Mouse (Mus musculus): ENCODE results near the gene 1700069L16Rik. TPM values are rescaled to one million over a fixed set of nuclear protein-coding genes. Genes with fewer than 3 reads are reported as not detected.

The 1700069L16Rik gene
- not detected for total RNA-seq (2021)
- long read RNA-seq, experiment 1, result 0 reads
- long read RNA-seq, experiment 2, result 0 reads

- DNase-seq (ENCODE audit: low spot score), result peak; percentile 82
These were observed at the start of gene 1700069L16Rik for GRCm38 (mm10) chr5:113724446-113724845. Gene 1700069L16Rik (minus strand): TSS chr5:113724772.

- DNase-seq (ENCODE audit: low spot score), result peak; percentile 88
These were observed 49.1 kb upstream of the 1700069L16Rik start for GRCm38 (mm10) chr5:113773664-113774063.

GRCm38 (mm10) chr5:113772905-113773519 is 48.4 kb upstream of the 1700069L16Rik start:
- no peak for DNase-seq (ENCODE audit: low spot score)

GRCm38 (mm10) chr5:113772450-113772895 is 47.9 kb upstream of the 1700069L16Rik start, which contains the start of the genes Sart3 and Iscu:
Gene Sart3 (minus strand): TSS chr5:113772510.
Gene Iscu (plus strand): TSS chr5:113772748.
- peak; percentile 92 for DNase-seq (ENCODE audit: low spot score)

GRCm38 (mm10) chr5:113771213-113772162 is 46.9 kb upstream of the 1700069L16Rik start:
- DNase-seq (ENCODE audit: low spot score), result peak; percentile 87

- no peak for DNase-seq (ENCODE audit: low spot score)
These were observed 44.2 kb upstream of the 1700069L16Rik start for GRCm38 (mm10) chr5:113768806-113769205.

GRCm38 (mm10) chr5:113765641-113766526 is 41.3 kb upstream of the 1700069L16Rik start:
- no peak for DNase-seq (ENCODE audit: low spot score)

- no peak for DNase-seq (ENCODE audit: low spot score)
These were observed 39.9 kb upstream of the 1700069L16Rik start for GRCm38 (mm10) chr5:113764426-113764825.

DNA sequence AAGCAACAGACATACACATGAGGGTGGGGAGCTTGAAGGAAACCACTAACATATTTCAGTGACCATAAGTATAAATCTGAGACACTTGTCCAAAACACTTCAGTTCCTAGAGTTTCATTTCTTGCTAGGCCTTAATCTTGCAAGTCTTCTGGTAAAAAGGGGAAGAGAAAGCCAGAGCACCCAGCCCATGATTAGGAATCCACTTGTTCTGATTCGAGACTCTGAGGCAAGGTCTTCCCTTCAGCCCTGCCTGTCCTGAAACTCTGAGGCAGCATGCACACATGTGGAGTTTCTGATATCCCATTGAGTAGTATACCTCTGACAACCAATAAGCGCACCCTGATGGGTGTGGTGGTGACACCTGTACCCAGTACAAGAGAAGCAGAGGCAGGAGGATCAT is 37.0 kb upstream of the 1700069L16Rik start:
- DNase-seq (ENCODE audit: low spot score), result no peak

DNA sequence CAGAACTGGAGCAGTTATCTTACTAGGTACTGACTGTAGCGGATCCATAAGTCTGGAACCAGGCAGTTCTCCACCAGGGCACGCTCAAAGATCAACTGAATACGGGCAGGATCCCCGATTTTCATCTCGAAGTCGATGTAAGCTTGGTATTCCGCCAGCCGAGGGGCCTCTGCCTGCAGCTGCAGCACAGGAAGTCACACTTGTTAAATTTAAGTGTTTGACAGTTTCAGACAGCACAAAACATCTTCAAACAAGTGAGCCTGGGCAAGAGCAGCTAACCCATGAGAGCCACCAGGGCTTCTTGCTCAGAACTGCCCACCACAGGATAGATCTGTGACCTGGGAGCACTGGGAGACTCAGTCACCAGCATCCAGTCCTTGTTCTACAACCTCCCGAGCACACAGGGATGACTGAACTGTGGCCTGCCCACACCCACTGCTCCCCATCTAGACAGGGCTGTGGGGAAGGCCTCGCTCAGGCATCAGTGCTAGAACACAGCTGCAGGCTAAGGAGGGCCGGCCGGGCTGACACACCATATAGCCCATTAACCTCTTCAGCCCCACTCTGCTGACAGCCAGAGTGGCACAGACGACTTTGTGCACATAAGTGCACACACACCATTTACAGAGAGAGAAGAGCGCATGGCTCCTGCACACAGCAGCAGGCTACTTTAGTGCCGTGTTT is 30.9 kb upstream of the 1700069L16Rik start:
- DNase-seq (ENCODE audit: low spot score), result no peak

GRCm38 (mm10) chr5:113751521-113752157 is 27.1 kb upstream of the 1700069L16Rik start:
- DNase-seq (ENCODE audit: low spot score), result no peak

DNA sequence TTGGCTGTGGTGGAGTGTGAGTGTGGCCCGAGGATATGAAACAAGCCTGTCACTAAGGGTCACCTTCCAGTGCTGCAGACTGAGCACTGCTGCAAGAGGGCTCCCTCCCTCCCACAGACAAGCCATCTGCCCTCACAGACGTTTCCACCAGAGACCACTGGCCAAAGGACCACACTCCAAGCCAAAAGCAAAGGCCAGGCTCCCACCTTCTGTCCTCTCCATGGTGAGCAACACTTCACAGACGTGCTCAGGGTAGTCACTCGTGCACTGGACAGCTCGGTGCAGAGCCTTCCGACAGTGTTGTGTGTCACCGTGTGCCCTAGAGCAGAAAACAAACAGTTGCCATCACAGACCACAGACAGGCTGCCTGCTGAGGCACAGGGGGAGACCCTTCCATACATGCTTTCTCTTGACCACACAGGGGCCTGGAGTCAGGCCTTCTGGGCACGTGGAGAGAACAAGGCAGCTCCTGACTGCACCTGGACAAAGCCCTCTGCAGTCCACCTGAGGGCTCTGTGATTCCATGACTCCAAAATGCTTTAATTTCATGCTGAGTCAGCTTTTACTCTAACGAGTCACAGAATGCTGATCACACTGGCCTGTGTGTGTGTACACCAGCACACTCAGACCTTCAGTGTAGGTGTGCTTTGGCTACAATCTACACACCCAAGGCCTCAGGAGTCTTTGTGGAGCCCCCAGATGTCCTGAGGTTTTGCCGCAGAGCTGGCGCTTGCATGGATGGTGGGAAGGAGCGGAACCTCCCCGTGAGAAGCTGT is 24.2 kb upstream of the 1700069L16Rik start:
- no peak for DNase-seq (ENCODE audit: low spot score)

DNA sequence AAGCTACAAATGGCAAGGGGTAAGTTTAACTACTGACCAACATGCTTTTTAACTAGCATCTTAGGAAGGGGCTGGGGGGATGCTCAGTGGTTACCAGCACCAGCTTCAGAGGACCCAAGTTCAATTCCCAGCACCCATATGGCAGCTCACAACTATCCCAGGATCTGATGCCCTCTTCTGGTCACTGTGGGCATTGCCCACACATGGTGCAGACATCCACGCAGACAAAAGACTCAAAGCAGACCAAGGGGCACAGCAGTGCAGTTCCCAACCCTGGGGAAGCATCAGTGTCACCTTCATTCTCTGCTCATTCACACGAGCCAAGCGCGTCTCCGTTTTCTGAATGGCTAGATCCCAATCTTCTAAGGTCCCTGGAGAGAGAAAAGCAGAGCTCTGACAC is 23.1 kb upstream of the 1700069L16Rik start:
- no peak for DNase-seq (ENCODE audit: low spot score)

- DNase-seq (ENCODE audit: low spot score), result no peak
These were observed 13.2 kb upstream of the 1700069L16Rik start for GRCm38 (mm10) chr5:113737607-113738237.

DNA sequence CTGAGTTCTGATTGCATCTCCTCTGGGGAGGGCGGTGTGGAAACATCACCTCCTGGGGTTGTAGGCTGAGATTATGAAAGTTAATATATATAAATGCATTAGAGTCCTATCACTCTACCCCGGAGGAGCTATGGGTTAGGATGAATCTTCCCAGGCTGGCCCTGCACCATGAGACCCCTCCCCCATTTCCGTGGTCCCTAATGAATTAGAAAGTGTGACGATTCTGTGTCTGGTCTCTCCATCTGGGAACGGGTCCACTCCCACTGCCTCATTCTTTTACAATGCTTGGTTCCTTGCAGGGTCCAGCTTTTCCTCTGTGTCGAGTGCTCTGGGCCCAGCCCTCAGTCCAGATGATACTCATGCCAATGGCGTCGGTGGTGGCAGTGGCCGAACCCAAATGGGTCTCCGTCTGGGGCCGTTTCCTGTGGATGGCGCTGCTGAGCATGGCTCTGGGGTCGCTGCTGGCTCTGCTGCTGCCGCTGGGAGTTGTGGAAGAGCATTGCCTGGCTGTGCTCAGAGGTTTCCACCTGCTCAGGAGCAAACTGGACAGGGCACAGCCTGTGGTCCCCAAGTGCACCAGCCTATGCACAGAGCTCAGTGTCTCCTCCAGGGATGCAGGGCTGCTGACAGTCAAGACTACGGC is 12.1 kb upstream of the 1700069L16Rik start:
- DNase-seq (ENCODE audit: low spot score), result no peak

DNA sequence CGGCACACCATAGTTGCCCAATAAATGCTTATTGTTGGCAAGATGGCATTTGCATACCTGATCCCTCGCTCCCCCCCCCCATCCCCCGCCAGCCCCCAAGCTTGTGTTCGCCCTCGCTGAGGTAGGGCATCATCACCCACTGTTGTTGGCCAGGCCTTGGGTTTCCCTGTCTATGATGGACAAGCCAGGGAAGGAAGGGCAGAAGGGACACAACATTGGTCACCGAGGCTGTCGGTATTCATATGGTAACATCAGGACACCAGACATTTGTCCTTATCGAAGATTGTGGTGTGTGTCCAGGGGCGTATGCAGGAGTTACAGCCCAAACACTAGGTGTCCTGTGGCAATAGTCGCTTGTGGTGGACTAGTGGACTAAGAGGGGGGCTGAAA is 11.5 kb upstream of the 1700069L16Rik start:
- DNase-seq (ENCODE audit: low spot score), result no peak

DNA sequence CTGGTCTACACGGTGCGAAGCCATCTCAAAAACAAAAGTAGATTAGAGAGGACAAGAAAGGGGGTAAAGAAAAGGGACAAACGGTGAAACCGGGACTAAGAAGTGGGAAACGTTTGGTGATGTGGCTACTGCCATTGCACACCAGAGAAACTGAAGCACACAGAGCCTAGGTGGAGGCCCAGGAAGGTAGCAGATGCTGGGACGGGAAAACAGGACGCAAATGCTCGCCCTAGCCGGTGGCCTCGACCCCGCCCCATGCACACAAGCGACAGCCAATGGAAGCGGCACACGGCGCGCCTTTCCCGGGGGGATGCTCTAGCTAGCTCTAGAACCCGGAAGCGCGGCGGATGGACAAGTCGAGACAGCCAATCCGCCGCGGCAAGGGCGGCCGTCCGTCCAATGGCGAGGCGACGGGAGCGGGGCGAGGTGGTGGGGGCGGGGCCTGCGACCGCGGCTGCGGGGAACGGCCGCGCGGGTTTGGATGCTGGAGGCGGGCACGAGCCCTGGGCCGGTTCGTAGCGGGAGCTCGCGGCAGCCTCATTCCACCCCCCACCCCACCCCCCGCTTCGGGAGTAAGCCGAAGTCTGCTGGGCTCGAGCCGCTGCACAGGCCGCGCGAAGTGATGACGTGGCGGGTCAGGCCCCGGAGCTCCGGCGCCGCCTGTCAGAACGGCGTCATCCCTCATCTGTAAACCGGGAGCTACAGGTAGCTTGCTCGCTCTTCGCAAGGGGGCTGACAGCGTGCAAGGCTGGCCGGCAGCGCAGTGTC is 11.0 kb upstream of the 1700069L16Rik start, which contains the start of gene Ficd:
Ficd (plus strand) TSS at position 459 of the 768 bp plus-strand sequence.
- peak; percentile 91 for DNase-seq (ENCODE audit: low spot score)

- no peak for DNase-seq (ENCODE audit: low spot score)
These were observed 10.4 kb upstream of the 1700069L16Rik start for GRCm38 (mm10) chr5:113735023-113735344.
